Mouse (Mus musculus) embryonic fibroblast, embryonic 13.5 days (primary cell): Measurements from ENCODE around the gene Trappc10.

Experiments
- CTCF ChIP-seq: IDR thresholded peaks from 2 replicates; pipeline ENCODE4 v1.5.1; 2011; ENCODE audit warnings: mild to moderate bottlenecking, control low read depth, low read length, moderate library complexity, borderline replicate concordance; ENCODE audit not compliant: insufficient read depth
- POLR2A ChIP-seq: IDR thresholded peaks from 2 replicates; pipeline ENCODE4 v1.6.1; 2011; ENCODE audit warnings: low read depth, mild to moderate bottlenecking, control low read depth, low read length, moderate library complexity

GRCm38 (mm10) chr10:78137191-78137590 is 107.2 kb downstream of the Trappc10 start:
- no peak for TF ChIP-seq POLR2A
- TF ChIP-seq CTCF = no peak
